Mouse (Mus musculus) C2C12 (cell line): Measurements from ENCODE around the gene Cyp26c1.
A peak's percentile ranks its signal among the peaks of the same experiment; 100 is the strongest.

ENCODE experiments used
- CEBPB ChIP-seq: IDR thresholded peaks from one replicate; pipeline ENCODE4 v1.6.1; 2011; ENCODE audit warnings: low read depth, mild to moderate bottlenecking, control low read depth, moderate library complexity
- CTCF ChIP-seq: IDR thresholded peaks from one replicate; pipeline ENCODE4 v1.5.1; 2011; ENCODE audit not compliant: control insufficient read depth, insufficient read depth, insufficient read length
- MYOD1 ChIP-seq: IDR thresholded peaks from one replicate; pipeline ENCODE4 v1.6.1; 2011; ENCODE audit warnings: low read depth; ENCODE audit not compliant: control insufficient read depth, insufficient read length
- MYOG ChIP-seq: IDR thresholded peaks from one replicate; pipeline ENCODE4 v1.6.1; 2011; ENCODE audit not compliant: control insufficient read depth, insufficient read length; ENCODE audit errors: extremely low read depth
- USF1 ChIP-seq: IDR thresholded peaks from one replicate; pipeline ENCODE4 v1.6.1; 2011; ENCODE audit warnings: low read depth, mild to moderate bottlenecking, control low read depth, moderate library complexity

GRCm38 (mm10) chr19:37703902-37704509 is 18.6 kb downstream of the Cyp26c1 start:
- TF ChIP-seq CTCF (peak; percentile 43), CEBPB (no peak), USF1 (no peak), MYOG (no peak), MYOD1 (no peak)
